Mouse (Mus musculus) liver, embryonic 12.5 days (tissue): ENCODE measurements around the gene Syde2. TPM values are rescaled to one million over a fixed set of nuclear protein-coding genes. Genes with fewer than 3 reads are reported as not detected.

Source experiments
- ATAC-seq: fragments of 200-750 bp; cut with Nextera tagmentation; 2 replicates; pipeline ENCODE4 v1.8.0; 2017; ENCODE audit warnings: moderate number of reproducible peaks, mild to moderate bottlenecking, moderate library complexity
- H3K27ac ChIP-seq: fragments of 300-500 bp; sonication (generic); 2 replicates; pipeline ENCODE4 v1.5.1; 2016; ENCODE audit warnings: mild to moderate bottlenecking
- H3K27me3 ChIP-seq: fragments of 300-500 bp; sonication (generic); replicated peaks from 2 replicates; pipeline ENCODE4 v1.6.1; 2016; ENCODE audit warnings: mild to moderate bottlenecking, moderate library complexity
- H3K36me3 ChIP-seq: fragments of 300-500 bp; sonication (generic); 2 replicates; pipeline ENCODE4 v1.6.1; 2016; ENCODE audit warnings: mild to moderate bottlenecking, moderate library complexity
- H3K4me1 ChIP-seq: fragments of 300-500 bp; sonication (generic); 2 replicates; pipeline ENCODE4 v1.6.1; 2016
- H3K4me2 ChIP-seq: fragments of 300-500 bp; sonication (generic); 2 replicates; pipeline ENCODE4 v1.6.1; 2016; ENCODE audit warnings: mild to moderate bottlenecking, moderate library complexity
- H3K4me3 ChIP-seq: fragments of 300-500 bp; sonication (generic); 2 replicates; pipeline ENCODE4 v1.5.1; 2016; ENCODE audit warnings: mild to moderate bottlenecking, moderate library complexity
- H3K9ac ChIP-seq: fragments of 300-500 bp; sonication (generic); 2 replicates; pipeline ENCODE4 v1.6.1; 2016; ENCODE audit warnings: mild to moderate bottlenecking, moderate library complexity
- H3K9me3 ChIP-seq: fragments of 300-500 bp; sonication (generic); replicated peaks from 2 replicates; pipeline ENCODE4 v1.6.1; 2016; ENCODE audit warnings: mild to moderate bottlenecking, moderate library complexity
- WGBS: fragments of 180-500 bp; shearing (Covaris S2); methylation state at CpG from one replicate; pipeline ENCODE4 v1.1.7; 2016; ENCODE audit not compliant: insufficient replicate concordance; 5-methylcytosine and 5-hydroxymethylcytosine counted together
- polyA plus RNA-seq: library from polyadenylated mRNA; unstranded; fragments of >200 nt; fragmentation: Nextera tagmentation; extraction: Ambion mirVana; gene quantifications from 2 replicates; pipeline ENCODE4 v1.2.1, GENCODE M21; 2016

Syde2 gene
- polyA plus RNA-seq, 1 experiment from 2014 or later, result 1.3 TPM

DNA sequence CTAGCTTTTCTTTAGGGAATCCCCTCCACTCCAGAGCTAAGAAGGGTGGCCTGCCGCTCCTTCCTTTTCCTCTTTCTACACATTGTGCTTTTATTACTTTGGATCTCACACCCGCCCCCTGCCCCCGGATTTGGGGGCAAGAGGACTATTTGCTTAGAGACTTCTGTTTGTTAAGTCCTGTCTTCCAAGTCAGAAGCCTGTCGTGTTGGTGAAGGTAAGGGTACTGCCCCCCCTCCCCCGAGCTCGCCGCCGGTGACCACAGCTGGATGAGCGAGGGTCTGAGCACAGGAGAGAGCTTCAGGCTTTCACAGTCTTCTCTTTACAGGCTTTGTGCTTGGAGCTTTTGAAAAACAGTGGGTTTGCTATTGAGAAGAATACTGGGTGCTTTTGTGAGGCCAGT lies 29.9 kb downstream of the Syde2 start:
- Histone ChIP-seq H3K27ac (no peak overlapping the region), H3K9ac (no peak overlapping the region), H3K27me3 (no peaks in the 10 kb centered on the region), H3K4me1 (no peaks in the 10 kb centered on the region), H3K36me3 (peaks cover 37% of the 10 kb centered on the region), H3K9me3 (0 out of 2 replicates have a peak, but pooled peaks cover 4% of the 10 kb centered on the region), H3K4me2 (no peak overlapping the region), H3K4me3 (no peak overlapping the region)
- ATAC-seq, result no peak
- 74% methylated on average over 9 of the region's 9 CpGs for WGBS

DNA sequence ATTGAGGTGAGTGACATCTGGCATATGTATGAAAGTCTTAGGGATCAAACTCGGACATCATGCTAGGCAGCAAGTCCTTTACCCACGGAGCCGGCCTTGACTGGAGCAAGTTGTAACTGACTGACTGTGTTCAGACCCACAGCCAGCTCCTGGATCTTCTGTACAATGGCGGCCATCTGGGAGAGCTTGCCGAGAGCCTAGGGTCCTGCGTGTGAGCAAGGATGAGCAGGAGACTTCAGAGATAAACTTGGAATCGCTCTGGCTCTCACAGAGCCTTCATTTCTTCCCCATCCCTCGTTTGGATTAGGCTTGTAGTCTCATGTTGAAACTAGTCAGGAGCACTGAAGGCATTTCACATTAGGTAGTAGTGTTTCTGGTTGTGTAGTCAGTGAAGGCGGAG lies 34.6 kb downstream of the Syde2 start:
- ATAC-seq, result no peak
- 80% methylated on average over 9 of the region's 9 CpGs for WGBS
- Histone ChIP-seq H3K36me3 (peaks cover 6% of the 10 kb centered on the region; the same call in 1 of the 2 replicates), H3K9ac (no peak overlapping the region), H3K4me2 (no peak overlapping the region), H3K4me3 (no peak overlapping the region), H3K27me3 (no peaks in the 10 kb centered on the region), H3K4me1 (no peaks in the 10 kb centered on the region), H3K27ac (no peak overlapping the region), H3K9me3 (no peaks in the 10 kb centered on the region)

- Histone ChIP-seq H3K4me2 (no peak overlapping the region), H3K27ac (no peak overlapping the region), H3K9ac (no peak overlapping the region), H3K4me1 (peaks cover 5% of the 10 kb centered on the region; the same call in 1 of the 2 replicates), H3K4me3 (no peak overlapping the region), H3K27me3 (peaks cover 5% of the 10 kb centered on the region; the same call in 1 of the 2 replicates), H3K9me3 (no peaks in the 10 kb centered on the region), H3K36me3 (peaks cover 3% of the 10 kb centered on the region; the same call in 1 of the 2 replicates)
- WGBS, result 77% methylated on average over 7 of the region's 7 CpGs
- no peak for ATAC-seq
These were observed 37.1 kb downstream of the Syde2 start for GRCm38 (mm10) chr3:146024746-146025145.

DNA sequence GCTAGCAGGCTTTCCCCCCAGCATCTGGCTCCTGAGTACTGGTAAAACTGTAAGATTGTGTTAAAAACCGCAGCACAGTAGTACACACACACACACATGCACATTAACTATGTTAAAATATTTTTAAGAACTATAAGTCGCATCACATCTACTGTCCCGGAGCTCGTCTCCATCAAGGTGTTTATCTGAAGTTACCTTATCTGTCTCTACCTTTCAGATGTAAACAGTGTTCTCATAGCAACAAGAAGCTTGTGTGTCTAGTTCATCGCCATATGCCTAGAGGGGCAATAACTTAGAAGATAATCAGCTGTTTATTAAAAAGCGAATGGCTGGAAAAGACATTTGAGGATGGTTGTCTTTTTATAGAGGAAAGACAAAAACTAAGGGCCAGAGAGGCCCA lies 37.8 kb downstream of the Syde2 start:
- peaks cover 8% of the 10 kb centered on the region; the same call in 1 of the 2 replicates for H3K4me1 ChIP-seq
- H3K4me3 ChIP-seq, result no peak overlapping the region
- no peak overlapping the region for H3K4me2 ChIP-seq
- ATAC-seq, result no peak
- no peaks in the 10 kb centered on the region for H3K9me3 ChIP-seq
- H3K36me3 ChIP-seq, result peaks cover 2% of the 10 kb centered on the region; the same call in 1 of the 2 replicates
- no peak overlapping the region for H3K9ac ChIP-seq
- H3K27me3 ChIP-seq, result peaks cover 5% of the 10 kb centered on the region; the same call in 1 of the 2 replicates
- WGBS, result 69% methylated on average over 6 of the region's 6 CpGs
- H3K27ac ChIP-seq, result no peak overlapping the region

DNA sequence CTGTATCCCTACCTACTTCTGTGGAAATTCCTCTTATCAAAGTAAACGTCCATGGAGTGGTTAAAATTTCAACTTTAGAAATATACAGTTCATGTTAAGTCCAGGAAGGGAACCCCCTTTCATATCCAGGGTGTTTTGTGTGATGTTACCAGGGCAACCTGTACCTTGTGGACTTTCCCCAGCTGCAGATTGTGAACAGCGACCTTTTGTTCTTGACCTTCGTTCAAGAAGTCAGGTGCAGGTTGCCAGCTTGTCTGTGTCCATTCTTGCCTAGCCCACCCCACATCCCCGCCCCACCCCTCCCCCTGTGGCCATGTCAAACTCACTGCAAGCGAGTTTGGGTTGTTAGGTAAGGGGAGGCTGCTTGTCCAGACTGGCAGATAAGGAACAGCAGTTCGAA lies 39.4 kb downstream of the Syde2 start:
- 0 out of 2 replicates have a peak overlapping the region, but pooled peaks have one; percentile 39 for H3K27ac ChIP-seq
- peaks cover 5% of the 10 kb centered on the region; the same call in 1 of the 2 replicates for H3K27me3 ChIP-seq
- no peaks in the 10 kb centered on the region for H3K9me3 ChIP-seq
- H3K4me2 ChIP-seq, result no peak overlapping the region
- H3K4me1 ChIP-seq, result peaks cover 8% of the 10 kb centered on the region; the same call in 1 of the 2 replicates
- H3K36me3 ChIP-seq, result peaks cover 2% of the 10 kb centered on the region; the same call in 1 of the 2 replicates
- 0 out of 2 replicates have a peak, but pooled peaks have one; percentile 11 for ATAC-seq
- WGBS, result 30% methylated on average over 6 of the region's 6 CpGs
- no peak overlapping the region for H3K9ac ChIP-seq
- H3K4me3 ChIP-seq, result no peak overlapping the region

GRCm38 (mm10) chr3:146028406-146028805 lies 40.7 kb downstream of the Syde2 start:
- Histone ChIP-seq H3K4me2 (no peak overlapping the region), H3K9me3 (no peaks in the 10 kb centered on the region), H3K27ac (no peak overlapping the region; the same call in 1 of the 2 replicates), H3K4me3 (no peak overlapping the region), H3K27me3 (peaks cover 5% of the 10 kb centered on the region; the same call in 1 of the 2 replicates), H3K4me1 (peaks cover 8% of the 10 kb centered on the region; the same call in 1 of the 2 replicates), H3K36me3 (no peaks in the 10 kb centered on the region), H3K9ac (no peak overlapping the region)
- peak; percentile 44; the same call in 1 of the 2 replicates for ATAC-seq
- 75% methylated on average over 2 of the region's 2 CpGs for WGBS

- Histone ChIP-seq H3K4me2 (no peak overlapping the region), H3K4me1 (peaks cover 8% of the 10 kb centered on the region; the same call in 1 of the 2 replicates), H3K27ac (peak overlapping the region; percentile 58; the same call in 1 of the 2 replicates), H3K4me3 (no peak overlapping the region), H3K9ac (no peak overlapping the region), H3K36me3 (no peaks in the 10 kb centered on the region), H3K9me3 (no peaks in the 10 kb centered on the region), H3K27me3 (peaks cover 5% of the 10 kb centered on the region; the same call in 1 of the 2 replicates)
- WGBS, result 57% methylated on average over 3 of the region's 3 CpGs
- ATAC-seq, result 0 out of 2 replicates have a peak, but pooled peaks have one; percentile 38
These were observed 41.6 kb downstream of the Syde2 start for GRCm38 (mm10) chr3:146029234-146029633.

- Histone ChIP-seq H3K4me3 (no peak overlapping the region), H3K4me1 (peaks cover 8% of the 10 kb centered on the region; the same call in 1 of the 2 replicates), H3K9me3 (no peaks in the 10 kb centered on the region), H3K27me3 (peaks cover 5% of the 10 kb centered on the region; the same call in 1 of the 2 replicates), H3K4me2 (no peak overlapping the region), H3K9ac (no peak overlapping the region), H3K27ac (0 out of 2 replicates have a peak overlapping the region, but pooled peaks have one; percentile 58), H3K36me3 (no peaks in the 10 kb centered on the region)
- ATAC-seq, result no peak
- WGBS, result 10% methylated on average over 5 of the region's 5 CpGs
These were observed 42.7 kb downstream of the Syde2 start for GRCm38 (mm10) chr3:146030255-146030836.

GRCm38 (mm10) chr3:146032976-146033375 lies 45.3 kb downstream of the Syde2 start:
- Histone ChIP-seq H3K27ac (no peak overlapping the region), H3K4me2 (no peak overlapping the region), H3K27me3 (peaks cover 8% of the 10 kb centered on the region; the same call in 1 of the 2 replicates), H3K36me3 (no peaks in the 10 kb centered on the region), H3K9me3 (no peaks in the 10 kb centered on the region), H3K4me3 (no peak overlapping the region), H3K4me1 (peaks cover 11% of the 10 kb centered on the region; the same call in 1 of the 2 replicates), H3K9ac (no peak overlapping the region)
- 74% methylated on average over 5 of the region's 5 CpGs for WGBS
- ATAC-seq, result no peak

GRCm38 (mm10) chr3:146037906-146038305 lies 50.2 kb downstream of the Syde2 start:
- peaks cover 4% of the 10 kb centered on the region; the same call in 1 of the 2 replicates for H3K4me1 ChIP-seq
- no peak overlapping the region for H3K27ac ChIP-seq
- peak overlapping the region; percentile 25; the same call in 1 of the 2 replicates for H3K4me2 ChIP-seq
- 0 out of 2 replicates have a peak, but pooled peaks cover 6% of the 10 kb centered on the region for H3K27me3 ChIP-seq
- H3K9me3 ChIP-seq, result no peaks in the 10 kb centered on the region
- peak; percentile 72 for ATAC-seq
- H3K4me3 ChIP-seq, result no peak overlapping the region
- H3K9ac ChIP-seq, result no peak overlapping the region
- no peaks in the 10 kb centered on the region for H3K36me3 ChIP-seq
- WGBS, result 59% methylated on average over 15 of the region's 15 CpGs

DNA sequence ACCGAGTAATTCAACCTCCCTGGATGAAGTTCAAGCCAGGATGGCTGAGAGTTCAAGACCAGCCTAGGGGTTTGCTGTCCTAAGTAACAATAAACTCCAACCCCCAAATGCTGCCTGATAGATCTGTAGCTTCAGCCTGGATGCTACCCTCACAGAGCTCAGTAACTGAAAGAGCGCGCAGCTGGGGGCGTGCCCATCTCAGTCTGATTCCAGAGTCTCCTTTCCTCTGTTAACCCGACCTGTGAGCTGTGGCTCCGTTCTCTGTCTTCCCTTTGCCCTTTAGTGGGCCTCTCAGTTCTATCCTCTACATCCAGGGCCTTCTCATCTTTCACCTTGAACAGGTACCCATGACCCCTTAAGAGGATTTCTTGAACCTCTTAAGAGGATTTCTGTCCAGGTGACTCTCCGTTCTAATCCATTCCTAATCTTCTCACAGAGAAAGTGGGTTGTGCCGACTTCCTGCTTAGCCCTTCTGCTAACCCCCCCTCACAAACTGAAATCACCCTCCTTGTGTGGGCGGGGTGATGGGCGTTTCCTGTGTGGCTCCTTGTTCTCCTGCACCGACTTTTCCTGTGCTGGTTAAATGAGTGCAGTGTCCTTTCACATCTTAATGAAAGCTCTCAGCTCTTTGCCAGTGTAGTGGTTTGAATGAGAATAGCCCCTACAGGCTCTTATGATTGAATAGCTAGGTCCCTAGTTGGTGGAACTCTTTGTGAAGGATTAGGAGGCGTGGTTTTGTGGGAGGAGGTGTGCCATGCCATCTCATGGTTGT lies 51.6 kb downstream of the Syde2 start:
- no peaks in the 10 kb centered on the region for H3K9me3 ChIP-seq
- 0 out of 2 replicates have a peak overlapping the region, but pooled peaks have one; percentile 49 for H3K27ac ChIP-seq
- H3K4me2 ChIP-seq, result peak overlapping the region; percentile 25; the same call in 1 of the 2 replicates
- 0 out of 2 replicates have a peak, but pooled peaks cover 6% of the 10 kb centered on the region for H3K27me3 ChIP-seq
- no peak; the same call in 1 of the 2 replicates for ATAC-seq
- 48% methylated on average over 12 of the region's 12 CpGs for WGBS
- H3K4me1 ChIP-seq, result peaks cover 4% of the 10 kb centered on the region; the same call in 1 of the 2 replicates
- no peaks in the 10 kb centered on the region for H3K36me3 ChIP-seq
- H3K4me3 ChIP-seq, result no peak overlapping the region
- no peak overlapping the region for H3K9ac ChIP-seq
